Mouse (Mus musculus): ENCODE measurements around the gene Rgs9bp.

DNA sequence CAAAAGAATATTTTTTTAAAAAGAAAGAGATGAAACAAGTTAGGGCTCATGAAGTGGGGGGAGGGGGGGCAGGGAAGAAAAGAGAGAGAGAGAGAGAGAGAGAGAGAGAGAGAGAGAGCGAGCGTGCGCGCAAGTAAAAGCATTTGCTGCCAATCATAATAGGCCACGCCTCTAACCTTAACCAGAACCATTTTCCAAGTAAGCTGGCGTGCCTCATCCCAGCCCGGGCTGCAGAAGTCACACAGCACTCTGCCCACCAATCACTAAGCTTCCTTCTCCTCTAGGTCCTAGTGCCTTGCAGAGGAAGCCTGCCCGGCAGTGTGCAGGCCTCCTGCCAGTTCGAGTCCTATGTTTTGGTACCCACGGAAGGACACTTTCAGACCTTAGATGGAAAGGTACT lies 14.6 kb upstream of the Rgs9bp start:
- TF ChIP-seq CTCF (IDR thresholded peaks at IDR 0.05; ENCODE audit: borderline replicate concordance, extremely low read depth, insufficient read depth, insufficient read length): no peak
- TF ChIP-seq POLR2A (IDR thresholded peaks at IDR 0.05; ENCODE audit: borderline replicate concordance, extremely low read depth, insufficient read depth, insufficient read length, poor library complexity, severe bottlenecking): no peak
